Mouse (Mus musculus) heart, embryonic 14.5 days (tissue): Measurements from ENCODE around the gene Paf1. TPM values are rescaled to one million over a fixed set of nuclear protein-coding genes. Genes with fewer than 3 reads are reported as not detected.

Source experiments
- ATAC-seq: fragments of 200-750 bp; cut with Nextera tagmentation; 2 replicates; pipeline ENCODE4 v1.8.0; 2017; ENCODE audit warnings: low read depth, moderate TSS enrichment; ENCODE audit not compliant: insufficient number of reproducible peaks, insufficient read depth, low FRiP score
- H3K27ac ChIP-seq, 2 experiments: fragments of 200-500 bp in 1 of 2; fragments of 300-500 bp in 1 of 2; sonication (generic) in 1 of 2; replicated peaks in 1 of 2; 2 replicates each; pipeline ENCODE4 v1.5.1; 2012 to 2014; ENCODE audit warnings: low read depth in 2 of 2, low read length in 2 of 2, control low read depth in 1 of 2, mild to moderate bottlenecking in 1 of 2, mixed read lengths in 1 of 2; ENCODE audit not compliant: control insufficient read depth in 1 of 2, insufficient read depth in 1 of 2
- H3K27me3 ChIP-seq: fragments of 300-500 bp; sonication (generic); 2 replicates; pipeline ENCODE4 v1.6.1; 2014; ENCODE audit warnings: mild to moderate bottlenecking, low read length, control low read depth; ENCODE audit not compliant: control insufficient read depth, insufficient read depth
- H3K36me3 ChIP-seq: fragments of 300-500 bp; sonication (generic); 2 replicates; pipeline ENCODE4 v1.6.1; 2014; ENCODE audit warnings: mild to moderate bottlenecking, control low read depth, low read length, mixed read lengths; ENCODE audit not compliant: control insufficient read depth, insufficient read depth
- H3K4me1 ChIP-seq, 2 experiments: fragments of 200-500 bp in 1 of 2; fragments of 300-500 bp in 1 of 2; sonication (generic) in 1 of 2; 2 replicates each; pipeline ENCODE4 v1.6.1; 2012 to 2014; ENCODE audit warnings: low read length in 2 of 2, control low read depth in 1 of 2, mixed read lengths in 1 of 2; ENCODE audit not compliant: control insufficient read depth in 2 of 2, insufficient read depth in 2 of 2
- H3K4me2 ChIP-seq: fragments of 300-500 bp; sonication (generic); 2 replicates; pipeline ENCODE4 v1.6.1; 2014; ENCODE audit warnings: mild to moderate bottlenecking, low read length
- H3K4me3 ChIP-seq, 2 experiments: fragments of 200-500 bp in 1 of 2; fragments of 300-500 bp in 1 of 2; sonication (generic) in 1 of 2; 2 replicates each; pipeline ENCODE4 v1.5.1; 2012 to 2014; ENCODE audit warnings: low read length in 2 of 2, mild to moderate bottlenecking in 2 of 2, control low read depth in 1 of 2, low read depth in 1 of 2, moderate library complexity in 1 of 2; ENCODE audit not compliant: control insufficient read depth in 1 of 2, insufficient read depth in 1 of 2
- H3K9ac ChIP-seq: fragments of 300-500 bp; sonication (generic); 2 replicates; pipeline ENCODE4 v1.6.1; 2014; ENCODE audit warnings: mild to moderate bottlenecking, low read length
- H3K9me3 ChIP-seq: fragments of 300-500 bp; sonication (generic); 2 replicates; pipeline ENCODE4 v1.6.1; 2016; ENCODE audit warnings: low read length, control low read depth; ENCODE audit not compliant: control insufficient read depth
- WGBS: fragments of 180-500 bp; shearing (Covaris S2); extraction: QIAGEN DNeasy Blood & Tissue Kit; methylation state at CpG from one replicate; pipeline ENCODE4 v1.1.7; 2014; 5-methylcytosine and 5-hydroxymethylcytosine counted together
- polyA plus RNA-seq: library from polyadenylated mRNA; unstranded; fragments of >200 nt; fragmentation: Nextera tagmentation; extraction: Ambion mirVana; gene quantifications from 2 replicates; pipeline ENCODE4 v1.2.1, GENCODE M21; 2014

The Paf1 gene
- polyA plus RNA-seq, 1 experiment from 2014 or later = 62.5 TPM

DNA sequence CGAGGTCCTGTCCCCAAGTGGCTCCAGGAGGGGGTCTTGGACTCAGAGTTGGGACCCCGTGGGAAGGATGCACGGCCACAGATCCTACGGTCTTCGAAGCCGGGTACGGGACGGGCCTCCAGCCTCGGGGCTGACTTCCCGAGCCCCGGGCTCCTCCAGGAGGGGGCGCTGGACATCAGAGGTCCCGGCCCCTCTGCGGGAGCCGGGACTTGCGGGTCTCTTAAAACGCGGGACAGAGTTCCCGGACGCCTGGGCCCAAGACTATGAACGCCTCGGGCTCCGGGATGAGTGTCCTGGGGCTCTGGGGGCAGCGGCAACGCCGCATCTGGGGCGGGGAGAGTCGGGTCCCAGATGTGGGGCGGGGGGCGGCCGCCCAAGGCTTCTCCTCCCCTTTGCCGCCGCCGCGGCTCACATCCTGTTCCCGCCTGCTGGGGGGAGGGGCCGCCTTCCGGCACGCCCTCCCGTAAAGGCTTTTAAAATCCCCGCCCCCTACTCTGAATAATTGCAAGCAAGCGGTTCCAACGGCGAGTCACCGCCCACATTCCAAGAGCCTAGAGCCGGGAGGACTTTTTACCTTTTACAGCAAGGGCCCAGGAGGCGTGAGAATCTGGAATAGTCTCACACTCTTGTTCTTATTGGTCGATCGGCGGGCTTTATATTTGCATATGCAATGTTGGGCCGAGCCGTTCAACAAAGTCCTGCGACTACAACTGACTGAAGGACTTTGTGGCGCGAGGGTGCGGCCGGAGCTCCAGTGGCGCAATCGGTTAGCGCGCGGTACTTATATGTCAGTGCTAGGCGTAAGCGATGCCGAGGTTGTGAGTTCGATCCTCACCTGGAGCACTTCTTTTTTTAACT is 20.3 kb upstream of the Paf1 start, which contains the start of gene Plekhg2:
Gene Plekhg2 (minus strand): TSS at position 349 of the 858 bp plus-strand sequence.
- no peaks in the 10 kb centered on the region for H3K27me3 ChIP-seq
- H3K27ac ChIP-seq = peak within 1 kb of the TSS; percentile 89
- peak; percentile 83 for ATAC-seq
- WGBS = under 1% methylated on average over 66 of the region's 66 CpGs
- H3K4me3 ChIP-seq = peak within 1 kb of the TSS; percentile 73 to 77
- peak within 1 kb of the TSS; percentile 93 for H3K9ac ChIP-seq
- peaks cover 28 to 36% of the 10 kb centered on the region in 2 experiments for H3K4me1 ChIP-seq
- H3K36me3 ChIP-seq = peaks cover 33% of the 10 kb centered on the region
- no peaks in the 10 kb centered on the region for H3K9me3 ChIP-seq
- peak within 1 kb of the TSS; percentile 95 for H3K4me2 ChIP-seq

DNA sequence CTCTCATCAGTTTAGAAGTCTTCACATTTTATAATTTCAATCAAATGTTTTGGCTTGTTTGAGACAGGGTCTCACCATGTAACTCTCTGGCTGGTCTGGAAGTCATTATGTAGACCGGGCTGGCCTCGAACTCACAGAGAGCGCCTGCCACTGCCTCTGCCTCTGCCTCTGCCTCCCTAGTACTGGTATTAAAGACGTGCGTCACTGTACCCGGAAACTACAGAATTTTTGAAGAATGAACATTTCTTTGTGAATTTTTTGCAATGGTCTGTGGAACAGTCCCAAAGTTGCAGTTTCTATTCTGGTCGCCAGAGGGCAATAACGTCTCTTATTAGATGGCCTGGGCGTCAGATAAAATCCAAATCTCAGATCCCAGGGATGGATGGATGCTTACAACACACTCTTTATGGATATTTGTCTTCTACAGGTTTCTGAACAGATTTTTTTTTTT is 19.6 kb upstream of the Paf1 start:
- peaks cover 33 to 43% of the 10 kb centered on the region in 2 experiments for H3K4me1 ChIP-seq
- WGBS = under 1% methylated on average over 9 of the region's 9 CpGs
- peak overlapping the region; percentile 67 for H3K4me2 ChIP-seq
- peak overlapping the region; percentile 55 to 73 for H3K4me3 ChIP-seq
- no peaks in the 10 kb centered on the region for H3K27me3 ChIP-seq
- ATAC-seq = no peak; the same call in 1 of the 2 replicates
- peak overlapping the region; percentile 89 for H3K27ac ChIP-seq
- peak overlapping the region; percentile 75 for H3K9ac ChIP-seq
- no peaks in the 10 kb centered on the region for H3K9me3 ChIP-seq
- peaks cover 31% of the 10 kb centered on the region for H3K36me3 ChIP-seq

- H3K27me3 ChIP-seq = no peaks in the 10 kb centered on the region
- 85% methylated on average over 7 of the region's 7 CpGs for WGBS
- H3K9ac ChIP-seq = no peak overlapping the region
- peak overlapping the region in 1 of 2 experiments; percentile 50; a peak in 2 of 4 replicates for H3K27ac ChIP-seq
- no peak overlapping the region for H3K4me2 ChIP-seq
- H3K4me1 ChIP-seq = peaks cover 33 to 45% of the 10 kb centered on the region in 2 experiments
- no peak for ATAC-seq
- H3K36me3 ChIP-seq = peaks cover 23% of the 10 kb centered on the region
- no peaks in the 10 kb centered on the region for H3K9me3 ChIP-seq
- H3K4me3 ChIP-seq = no peak overlapping the region
These were observed 18.8 kb upstream of the Paf1 start for GRCm38 (mm10) chr7:28373891-28374495.

GRCm38 (mm10) chr7:28374647-28375046 is 18.1 kb upstream of the Paf1 start:
- H3K4me1 ChIP-seq = peaks cover 38 to 49% of the 10 kb centered on the region in 2 experiments
- H3K9ac ChIP-seq = peak overlapping the region; percentile 83
- H3K9me3 ChIP-seq = no peaks in the 10 kb centered on the region

GRCm38 (mm10) chr7:28375176-28375921 is 17.4 kb upstream of the Paf1 start:
- H3K27me3 ChIP-seq = no peaks in the 10 kb centered on the region
- 1% methylated on average over 33 of the region's 36 CpGs for WGBS
- H3K9me3 ChIP-seq = no peaks in the 10 kb centered on the region
- peak overlapping the region; percentile 56 to 83 for H3K4me3 ChIP-seq
- H3K36me3 ChIP-seq = peaks cover 11% of the 10 kb centered on the region; the same call in 1 of the 2 replicates
- peak overlapping the region; percentile 83 for H3K9ac ChIP-seq
- H3K27ac ChIP-seq = peak overlapping the region; percentile 99 to 100
- H3K4me2 ChIP-seq = peak overlapping the region; percentile 92
- ATAC-seq = peak; percentile 48
- H3K4me1 ChIP-seq = peaks cover 32 to 48% of the 10 kb centered on the region in 2 experiments

More at GRCm38 (mm10) chr7:28374647-28375046, 18.1 kb upstream of the Paf1 start:
- Histone ChIP-seq H3K36me3 (peaks cover 16% of the 10 kb centered on the region; the same call in 1 of the 2 replicates), H3K27me3 (no peaks in the 10 kb centered on the region), H3K4me2 (peak overlapping the region; percentile 92), H3K4me3 (peak overlapping the region in 1 of 2 experiments; percentile 83; a peak in 2 of 4 replicates), H3K27ac (peak overlapping the region in 1 of 2 experiments; percentile 99)
- no peak for ATAC-seq
- 71% methylated on average over 10 of the region's 10 CpGs for WGBS

- no peak for ATAC-seq
These were observed 16.6 kb upstream of the Paf1 start for GRCm38 (mm10) chr7:28376011-28376771.

More at GRCm38 (mm10) chr7:28376011-28376771, 16.6 kb upstream of the Paf1 start:
- H3K27me3 ChIP-seq = no peaks in the 10 kb centered on the region
- peak overlapping the region; percentile 99 for H3K27ac ChIP-seq
- H3K4me2 ChIP-seq = peak overlapping the region; percentile 92
- peaks cover 34 to 50% of the 10 kb centered on the region in 2 experiments for H3K4me1 ChIP-seq
- peak overlapping the region; percentile 41 to 83 for H3K4me3 ChIP-seq
- peaks cover 11% of the 10 kb centered on the region; the same call in 1 of the 2 replicates for H3K36me3 ChIP-seq
- no peaks in the 10 kb centered on the region for H3K9me3 ChIP-seq
- 5% methylated on average over 28 of the region's 30 CpGs for WGBS
- peak overlapping the region; percentile 83 for H3K9ac ChIP-seq
